ENCODE assay signal across 8 mouse cellular contexts in genomic region chr6:128234206-128234605, GRCm38 (mm10).
A peak's percentile ranks its signal among the peaks of the same experiment; 100 is the strongest.
DNase-seq lines count a peak whose midpoint lies in the region; ATAC-seq and TF ChIP-seq lines count a peak whose summit lies in the region.

No protein-coding gene starts in this region.

- no peak overlapping the region for H3K9ac ChIP-seq in forebrain, embryonic 14.5 days (ENCODE audit: low read length)

- peak; percentile 56 for ATAC-seq in forebrain, embryonic 14.5 days

- no peaks in the 10 kb centered on the region for H3K9me3 ChIP-seq in forebrain, embryonic 14.5 days (replicated peaks; ENCODE audit: control insufficient read depth, low read length)

- peak; percentile 80 for TF ChIP-seq CTCF in kidney, adult 2 months (conservative IDR thresholded peaks at IDR 0.05; ENCODE audit: insufficient read depth, insufficient read length, low read depth, low read length)

- DNase-seq in right cerebral cortex, adult 18-20 months = peak; percentile 31
- DNase-seq in right cerebral cortex, postnatal 4 days = no peak
- DNase-seq in c-Kit-positive CD71-negative TER-119-negative erythroid progenitor cells, embryonic 14.5 days (ENCODE audit: low read depth) = peak; percentile 14
- peak; percentile 84 for DNase-seq in forebrain, embryonic 14.5 days (ENCODE audit: low spot score)
- DNase-seq in kidney, adult 2 months = peak; percentile 52
- peak; percentile 25 for DNase-seq in lung, postnatal 14 days
- peak; percentile 14 for DNase-seq in right cerebral cortex, postnatal 25 days
- no peak for DNase-seq in urinary bladder, postnatal 10 days (ENCODE audit: low spot score)

- H3K27ac ChIP-seq in forebrain, embryonic 14.5 days (ENCODE audit: low read depth, low read length) = no peak overlapping the region
- H3K27ac ChIP-seq in kidney, adult 2 months (ENCODE audit: insufficient read depth, low read depth, low read length) = no peak overlapping the region

- no peak overlapping the region for H3K4me3 ChIP-seq in forebrain, embryonic 14.5 days (ENCODE audit: low read depth, low read length)
- H3K4me3 ChIP-seq in kidney, adult 2 months (ENCODE audit: insufficient read depth, low read depth, low read length) = no peak overlapping the region

- 24% methylated on average over 5 of the region's 5 CpGs for WGBS in forebrain, embryonic 14.5 days
- WGBS in kidney, adult 2 months = 30% methylated on average over 5 of the region's 5 CpGs

- no peak overlapping the region for H3K4me2 ChIP-seq in forebrain, embryonic 14.5 days (ENCODE audit: low read length)

- H3K36me3 ChIP-seq in forebrain, embryonic 14.5 days (ENCODE audit: control insufficient read depth, insufficient read depth, low read length) = no peaks in the 10 kb centered on the region
- no peaks in the 10 kb centered on the region for H3K36me3 ChIP-seq in kidney, adult 2 months (ENCODE audit: control insufficient read depth, insufficient read depth, low read length)

- no peaks in the 10 kb centered on the region for H3K4me1 ChIP-seq in forebrain, embryonic 14.5 days (ENCODE audit: control insufficient read depth, insufficient read depth, low read length)
- H3K4me1 ChIP-seq in kidney, adult 2 months (ENCODE audit: control insufficient read depth, insufficient read depth, low read length) = no peaks in the 10 kb centered on the region

- H3K27me3 ChIP-seq in forebrain, embryonic 14.5 days (replicated peaks; ENCODE audit: control insufficient read depth, insufficient read depth, low read length) = no peaks in the 10 kb centered on the region
- H3K27me3 ChIP-seq in kidney, adult 2 months (replicated peaks; ENCODE audit: control insufficient read depth, insufficient read depth, low read length) = no peaks in the 10 kb centered on the region

- no peak for TF ChIP-seq POLR2A in kidney, adult 2 months (IDR thresholded peaks at IDR 0.05; ENCODE audit: low read depth, low read length)

Comparison
In these comparisons a context has a peak if more than half of its experiments do, and no peak if none do; other contexts are left out.
1. DNase-seq: peak in right cerebral cortex, adult 18-20 months (single experiment), c-Kit-positive CD71-negative TER-119-negative erythroid progenitor cells, embryonic 14.5 days (single experiment), forebrain, embryonic 14.5 days (single experiment), kidney, adult 2 months (single experiment), lung, postnatal 14 days (single experiment) and right cerebral cortex, postnatal 25 days (single experiment); none in right cerebral cortex, postnatal 4 days (single experiment) and urinary bladder, postnatal 10 days (single experiment).